Mouse (Mus musculus) liver, adult 2 months (tissue): Measurements from ENCODE around the gene Uaca. TPM values are rescaled to one million over a fixed set of nuclear protein-coding genes. Genes with fewer than 3 reads are reported as not detected.

Experiments used
- DNase-seq: peaks from one replicate; pipeline ENCODE4 v3.0.0-alpha.2; 2011; ENCODE audit warnings: low read depth, low spot score; ENCODE audit errors: extremely low read depth
- H3K27ac ChIP-seq: fragments of 200-500 bp; replicated peaks from 2 replicates; pipeline ENCODE4 v1.5.1; 2012; ENCODE audit warnings: low read depth, mild to moderate bottlenecking, control low read depth, inconsistent platforms, low read length; ENCODE audit not compliant: insufficient read depth
- H3K27me3 ChIP-seq: fragments of 200-500 bp; 2 replicates; pipeline ENCODE4 v1.6.1; 2012; ENCODE audit warnings: mild to moderate bottlenecking, moderate library complexity, low read length, inconsistent platforms; ENCODE audit not compliant: control insufficient read depth, insufficient read depth
- H3K36me3 ChIP-seq: fragments of 200-500 bp; 2 replicates; pipeline ENCODE4 v1.6.1; 2012; ENCODE audit warnings: low read length, inconsistent platforms; ENCODE audit not compliant: control insufficient read depth, insufficient read depth
- H3K4me1 ChIP-seq: fragments of 200-500 bp; 2 replicates; pipeline ENCODE4 v1.6.1; 2011; ENCODE audit warnings: low read length; ENCODE audit not compliant: control insufficient read depth, insufficient read depth
- H3K4me3 ChIP-seq: fragments of 200-500 bp; 2 replicates; pipeline ENCODE4 v1.5.1; 2011; ENCODE audit warnings: low read depth, mild to moderate bottlenecking, control low read depth, low read length, moderate library complexity; ENCODE audit not compliant: insufficient read depth
- H3K79me2 ChIP-seq: fragments of 200-500 bp; 2 replicates; pipeline ENCODE4 v1.6.1; 2012; ENCODE audit warnings: inconsistent platforms, mild to moderate bottlenecking, low read length, moderate library complexity; ENCODE audit not compliant: control insufficient read depth, insufficient read depth
- H3K9ac ChIP-seq: fragments of 200-500 bp; 2 replicates; pipeline ENCODE4 v1.6.1; 2012; ENCODE audit warnings: low read depth, mild to moderate bottlenecking, control low read depth, inconsistent platforms, low read length
- CTCF ChIP-seq: fragments of 200-500 bp; IDR thresholded peaks from 2 replicates; pipeline ENCODE4 v1.5.1; 2011; ENCODE audit warnings: low read depth, low read length, control low read depth
- POLR2A ChIP-seq: fragments of 200-500 bp; IDR thresholded peaks from 2 replicates; pipeline ENCODE4 v1.6.1; 2011; ENCODE audit warnings: low read length, control low read depth; ENCODE audit not compliant: insufficient read depth; ENCODE audit errors: extremely low read depth
- WGBS: fragments of 180-500 bp; shearing (Covaris S2); methylation state at CpG from one replicate; pipeline ENCODE4 v1.1.7; 2018; 5-methylcytosine and 5-hydroxymethylcytosine counted together
- polyA plus RNA-seq: library from polyadenylated mRNA; depleted of rRNA; stranded (reverse); fragments of >200 nt; gene quantifications from 2 replicates; pipeline ENCODE4 v1.2.3, GENCODE M21; 2012; rRNA removed
- total RNA-seq: library from RNA; depleted of rRNA; stranded (reverse); fragments of >200 nt; gene quantifications from 2 replicates; pipeline ENCODE4 v1.2.3, GENCODE M21; 2014; rRNA removed

The Uaca gene
- 3.5 and 3.7 TPM in 2 replicates for total RNA-seq
- polyA plus RNA-seq: 1.7 and 2.0 TPM in 2 replicates

DNA sequence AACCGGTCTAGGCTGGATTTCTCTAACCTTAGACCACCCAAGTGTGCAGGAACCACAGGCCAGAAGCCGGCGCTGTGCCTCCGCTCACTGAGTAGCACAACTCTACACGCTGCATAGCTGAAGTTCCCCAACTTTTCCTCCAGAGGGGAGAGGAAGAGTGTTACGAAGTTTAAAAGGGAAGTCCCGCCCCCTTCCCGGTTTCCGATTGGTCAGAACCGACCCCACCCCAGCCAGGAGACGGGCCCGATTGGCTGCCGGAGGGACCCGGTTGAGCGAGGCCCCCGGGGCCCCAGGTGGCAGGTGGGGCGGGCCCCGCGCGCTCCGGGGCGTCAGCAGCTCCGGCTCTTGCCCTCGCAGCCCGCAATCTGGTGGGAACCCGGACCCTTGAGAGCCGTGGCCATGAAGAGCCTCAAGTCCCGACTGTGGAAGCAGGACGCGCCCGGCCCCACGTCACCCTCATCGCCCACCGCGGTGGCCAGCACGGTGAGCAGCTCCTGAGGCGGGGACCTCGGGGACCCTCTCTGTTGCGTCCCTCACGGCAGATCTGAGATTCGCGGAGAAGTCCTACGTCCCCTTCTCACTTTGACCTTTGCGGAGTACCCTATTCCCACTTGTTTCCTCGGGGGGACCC lies at the start of gene Uaca:
Gene Uaca, plus strand, starts transcription at position 333 of the 631 bp plus-strand sequence.
- peak within 1 kb of the TSS; percentile 75 for H3K4me3 ChIP-seq
- no peaks in the 10 kb centered on the region for H3K27me3 ChIP-seq
- DNase-seq: peak; percentile 80
- 1% methylated on average over 45 of the region's 45 CpGs for WGBS
- no peaks in the 10 kb centered on the region for H3K79me2 ChIP-seq
- H3K27ac ChIP-seq: peak within 1 kb of the TSS; percentile 1; the same call in 1 of the 2 replicates
- peaks cover 4% of the 10 kb centered on the region for H3K4me1 ChIP-seq
- TF ChIP-seq CTCF (peak; percentile 68), POLR2A (0 out of 2 replicates have a peak, but pooled peaks have one; percentile 31)
- peak within 1 kb of the TSS; percentile 71 for H3K9ac ChIP-seq
- no peaks in the 10 kb centered on the region for H3K36me3 ChIP-seq

GRCm38 (mm10) chr9:60744971-60745370 lies 49.4 kb upstream of the Uaca start:
- 63% methylated on average over 4 of the region's 4 CpGs for WGBS
- no peak overlapping the region for H3K9ac ChIP-seq
- H3K27me3 ChIP-seq: no peaks in the 10 kb centered on the region
- H3K4me3 ChIP-seq: no peak overlapping the region
- no peak overlapping the region for H3K27ac ChIP-seq
- H3K4me1 ChIP-seq: peaks cover 2% of the 10 kb centered on the region
- H3K36me3 ChIP-seq: no peaks in the 10 kb centered on the region
- H3K79me2 ChIP-seq: no peaks in the 10 kb centered on the region
- TF ChIP-seq POLR2A (no peak), CTCF (no peak)
- no peak for DNase-seq

- no peak for DNase-seq
- H3K27me3 ChIP-seq: no peaks in the 10 kb centered on the region
- no peak for TF ChIP-seq POLR2A
- TF ChIP-seq CTCF: no peak
- no peak overlapping the region for H3K27ac ChIP-seq
- no peaks in the 10 kb centered on the region for H3K79me2 ChIP-seq
- 68% methylated on average over 6 of the region's 6 CpGs for WGBS
- no peak overlapping the region for H3K9ac ChIP-seq
- H3K36me3 ChIP-seq: no peaks in the 10 kb centered on the region
- H3K4me1 ChIP-seq: peaks cover 2% of the 10 kb centered on the region
- H3K4me3 ChIP-seq: no peak overlapping the region
Observed at GRCm38 (mm10) chr9:60746561-60746960, 47.8 kb upstream of the Uaca start.

DNA sequence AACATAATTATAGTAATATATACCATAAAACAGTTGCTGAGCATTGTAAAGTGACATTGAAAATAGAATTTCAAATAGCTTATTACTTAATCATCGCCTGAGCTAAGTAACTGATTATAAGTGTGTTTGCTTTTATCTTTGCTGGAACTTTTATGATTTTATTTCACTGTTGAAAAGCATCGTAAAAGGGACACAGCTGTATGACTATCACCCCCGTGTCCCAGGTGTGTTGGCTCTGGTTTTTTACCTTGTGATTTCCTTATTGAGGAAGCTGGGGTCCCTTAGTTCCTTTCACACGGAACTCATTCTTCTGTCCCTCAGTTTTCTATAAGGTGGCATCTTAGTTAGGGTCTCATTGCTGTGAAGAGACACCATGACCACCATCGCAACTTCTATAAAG lies 46.7 kb upstream of the Uaca start:
- H3K4me3 ChIP-seq: no peak overlapping the region
- WGBS: 90% methylated on average over 5 of the region's 5 CpGs

DNA sequence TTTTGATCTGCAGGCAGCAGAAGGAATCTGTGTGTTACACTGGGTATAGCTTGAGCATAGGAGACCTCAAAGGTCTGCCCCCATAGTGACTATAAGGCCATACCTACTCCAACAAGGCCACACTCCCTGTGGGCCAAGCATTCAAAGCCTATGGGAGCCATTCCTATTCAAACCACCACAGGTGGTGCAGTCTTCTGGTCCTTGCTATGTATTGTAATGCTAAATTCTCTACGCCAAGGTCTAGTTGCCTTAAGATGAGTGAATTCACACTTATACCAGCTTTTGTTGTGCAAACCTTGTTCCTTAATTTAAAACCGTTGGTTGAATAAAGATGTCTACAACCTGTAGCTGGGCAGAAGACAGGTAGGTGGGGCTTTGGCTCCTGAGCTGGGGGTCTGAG lies 46.2 kb upstream of the Uaca start:
- H3K27ac ChIP-seq: no peak overlapping the region

More for the DNA sequence above, 46.7 kb upstream of the Uaca start:
- TF ChIP-seq POLR2A: no peak
- TF ChIP-seq CTCF: no peak
- H3K36me3 ChIP-seq: no peaks in the 10 kb centered on the region
- H3K27ac ChIP-seq: no peak overlapping the region
- no peak overlapping the region for H3K9ac ChIP-seq
- H3K79me2 ChIP-seq: no peaks in the 10 kb centered on the region
- peaks cover 2% of the 10 kb centered on the region for H3K4me1 ChIP-seq
- H3K27me3 ChIP-seq: no peaks in the 10 kb centered on the region
- DNase-seq: no peak

GRCm38 (mm10) chr9:60749105-60749504 lies 45.2 kb upstream of the Uaca start:
- no peak for DNase-seq
- H3K27me3 ChIP-seq: no peaks in the 10 kb centered on the region
- TF ChIP-seq POLR2A (no peak), CTCF (peak; percentile 23; the same call in 1 of the 2 replicates)
- WGBS: 94% methylated on average over 2 of the region's 2 CpGs
- no peaks in the 10 kb centered on the region for H3K79me2 ChIP-seq
- no peak overlapping the region for H3K9ac ChIP-seq
- no peaks in the 10 kb centered on the region for H3K4me1 ChIP-seq
- H3K4me3 ChIP-seq: no peak overlapping the region
- no peaks in the 10 kb centered on the region for H3K36me3 ChIP-seq
- no peak overlapping the region for H3K27ac ChIP-seq

More for the DNA sequence above, 46.2 kb upstream of the Uaca start:
- no peak for DNase-seq
- Histone ChIP-seq H3K27me3 (no peaks in the 10 kb centered on the region), H3K79me2 (no peaks in the 10 kb centered on the region), H3K9ac (no peak overlapping the region), H3K4me3 (no peak overlapping the region), H3K36me3 (no peaks in the 10 kb centered on the region), H3K4me1 (no peaks in the 10 kb centered on the region; the same call in 1 of the 2 replicates)
- WGBS: 89% methylated on average over 2 of the region's 2 CpGs
- TF ChIP-seq POLR2A (no peak), CTCF (no peak)
